In genomic region chr10:73098966-73099845, GRCm38 (mm10) we compare ENCODE assay signal across 8 mouse cellular contexts. TPM values are rescaled to one million over a fixed set of nuclear protein-coding genes. Genes with fewer than 3 reads are reported as not detected.
DNase-seq lines count a peak whose midpoint lies in the region; ATAC-seq and TF ChIP-seq lines count a peak whose summit lies in the region.

Gene Pcdh15, plus strand, starts transcription at chr10:73099342.

- TF ChIP-seq CTCF in kidney, adult 2 months (conservative IDR thresholded peaks at IDR 0.05; ENCODE audit: insufficient read depth, insufficient read length, low read depth, low read length), result no peak

- WGBS in heart, embryonic 16.5 days, result under 1% methylated on average over 79 of the region's 79 CpGs
- WGBS in limb, embryonic 12.5 days, result 1% methylated on average over 78 of the region's 79 CpGs
- WGBS in kidney, adult 2 months, result 1% methylated on average over 79 of the region's 79 CpGs

- TF ChIP-seq POLR2A in kidney, adult 2 months (IDR thresholded peaks at IDR 0.05; ENCODE audit: low read depth, low read length), result no peak

- H3K9ac ChIP-seq in heart, embryonic 16.5 days (ENCODE audit: low read length), result peak within 1 kb of the TSS; percentile 58
- peak within 1 kb of the TSS; percentile 59 for H3K9ac ChIP-seq in limb, embryonic 12.5 days (replicated peaks)

- no peaks in the 10 kb centered on the region for H3K36me3 ChIP-seq in heart, embryonic 16.5 days (ENCODE audit: control insufficient read depth, insufficient read depth)
- no peaks in the 10 kb centered on the region for H3K36me3 ChIP-seq in limb, embryonic 12.5 days
- no peaks in the 10 kb centered on the region for H3K36me3 ChIP-seq in kidney, adult 2 months (ENCODE audit: control insufficient read depth, insufficient read depth, low read length)

- no peak within 1 kb of the TSS for H3K27ac ChIP-seq in heart, embryonic 16.5 days (ENCODE audit: low read length)
- no peak within 1 kb of the TSS for H3K27ac ChIP-seq in limb, embryonic 12.5 days
- H3K27ac ChIP-seq in kidney, adult 2 months (ENCODE audit: insufficient read depth, low read depth, low read length), result no peak within 1 kb of the TSS

- no peaks in the 10 kb centered on the region for H3K9me3 ChIP-seq in heart, embryonic 16.5 days (replicated peaks; ENCODE audit: control insufficient read depth, low read length)
- H3K9me3 ChIP-seq in limb, embryonic 12.5 days, result no peaks in the 10 kb centered on the region

- peak within 1 kb of the TSS; percentile 63 for H3K4me3 ChIP-seq in heart, embryonic 16.5 days (ENCODE audit: low read length)
- peak within 1 kb of the TSS; percentile 63 for H3K4me3 ChIP-seq in limb, embryonic 12.5 days (replicated peaks)
- H3K4me3 ChIP-seq in kidney, adult 2 months (ENCODE audit: insufficient read depth, low read depth, low read length), result no peak within 1 kb of the TSS

- no peak for ATAC-seq in heart, embryonic 16.5 days (replicated peaks; ENCODE audit: extremely low read depth, insufficient read depth, low FRiP score)
- ATAC-seq in limb, embryonic 12.5 days (ENCODE audit: insufficient number of reproducible peaks, insufficient read depth, low FRiP score, low TSS enrichment, low read depth), result 0 out of 2 replicates have a peak, but pooled peaks have one; percentile 37

- peaks cover 68% of the 10 kb centered on the region for H3K27me3 ChIP-seq in heart, embryonic 16.5 days (ENCODE audit: control insufficient read depth, insufficient read depth, low read length)
- H3K27me3 ChIP-seq in limb, embryonic 12.5 days, result peaks cover 63% of the 10 kb centered on the region
- no peaks in the 10 kb centered on the region for H3K27me3 ChIP-seq in kidney, adult 2 months (replicated peaks; ENCODE audit: control insufficient read depth, insufficient read depth, low read length)

- peak within 1 kb of the TSS; percentile 93 for H3K4me2 ChIP-seq in heart, embryonic 16.5 days (ENCODE audit: low read depth, low read length)
- H3K4me2 ChIP-seq in limb, embryonic 12.5 days, result peak within 1 kb of the TSS; percentile 98

- peak; percentile 16 to 39 for DNase-seq in kidney, postnatal 4 days
- DNase-seq in kidney, adult 11 months, result no peak
- DNase-seq in embryo, embryonic 9.5 days (ENCODE audit: extremely low spot score), result peak; percentile 43
- DNase-seq in retina, embryonic 14.5 days (ENCODE audit: low spot score), result peak; percentile 45
- DNase-seq in spleen, postnatal 14 days (ENCODE audit: low spot score in 2 of 2), result no peak
- DNase-seq in kidney, adult 2 months, result no peak

- peaks cover 5% of the 10 kb centered on the region; the same call in 1 of the 2 replicates for H3K4me1 ChIP-seq in heart, embryonic 16.5 days (ENCODE audit: control insufficient read depth, insufficient read depth, low read length)
- peaks cover 15% of the 10 kb centered on the region for H3K4me1 ChIP-seq in limb, embryonic 12.5 days (replicated peaks)
- H3K4me1 ChIP-seq in kidney, adult 2 months (ENCODE audit: control insufficient read depth, insufficient read depth, low read length), result no peaks in the 10 kb centered on the region

RNA-seq across cellular contexts. Expression of gene Pcdh15, which starts in this region (rescaled TPM):
- polyA plus RNA-seq in heart, embryonic 16.5 days (2015; fragmentation: Nextera tagmentation; extraction: Ambion mirVana), result 0.49 and 0.64 TPM in 2 replicates
- 1.7 and 2.6 TPM in 2 replicates for polyA plus RNA-seq in limb, embryonic 12.5 days (2016; fragmentation: Nextera tagmentation; extraction: Ambion mirVana)
- polyA plus RNA-seq in kidney, adult 2 months (2012; rRNA removed), result 0.16 TPM in 1 of 2 replicates, not detected in the other

Comparison
In these comparisons a context has a peak if more than half of its experiments do, and no peak if none do; other contexts are left out.
1. DNase-seq: peak in kidney, postnatal 4 days (2 of 2), embryo, embryonic 9.5 days (single experiment) and retina, embryonic 14.5 days (single experiment); none in kidney, adult 11 months (single experiment), spleen, postnatal 14 days (0 of 2) and kidney, adult 2 months (single experiment).